Mouse (Mus musculus): ENCODE measurements around the gene Triobp.
A peak's percentile ranks its signal among the peaks of the same experiment; 100 is the strongest.

Triobp gene

GRCm38 (mm10) chr15:78926021-78926919 lies 21.3 kb upstream of the Triobp start, which contains the start of gene Lgals1:
Gene Lgals1 (plus strand): TSS chr15:78926725.
- DNase-seq = peak; percentile 46

GRCm38 (mm10) chr15:78927021-78927787 lies 20.3 kb upstream of the Triobp start:
- no peak for DNase-seq

- DNase-seq = peak; percentile 69
Measured at GRCm38 (mm10) chr15:78927788-78928457, 19.6 kb upstream of the Triobp start.

DNA sequence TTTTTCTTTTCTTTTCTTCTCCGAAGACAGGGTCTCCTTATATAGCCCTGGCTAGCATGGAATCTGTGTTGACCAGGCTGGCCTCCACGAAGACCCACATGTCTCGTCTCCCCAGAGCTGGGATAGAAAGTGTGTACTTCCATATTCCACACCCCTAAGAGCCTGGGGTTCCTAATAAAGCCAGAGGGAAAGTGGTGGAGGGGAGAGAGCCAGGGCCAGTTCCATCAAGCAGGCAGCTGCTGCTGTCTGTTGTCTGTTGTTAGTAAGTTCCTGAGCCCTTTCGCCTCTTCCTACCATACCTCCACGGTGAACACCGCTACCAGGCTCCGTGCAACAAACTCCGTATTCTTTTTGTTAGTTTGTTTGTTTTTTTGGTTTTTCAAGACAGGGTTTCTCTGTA lies 19.0 kb upstream of the Triobp start:
- no peak for DNase-seq

DNA sequence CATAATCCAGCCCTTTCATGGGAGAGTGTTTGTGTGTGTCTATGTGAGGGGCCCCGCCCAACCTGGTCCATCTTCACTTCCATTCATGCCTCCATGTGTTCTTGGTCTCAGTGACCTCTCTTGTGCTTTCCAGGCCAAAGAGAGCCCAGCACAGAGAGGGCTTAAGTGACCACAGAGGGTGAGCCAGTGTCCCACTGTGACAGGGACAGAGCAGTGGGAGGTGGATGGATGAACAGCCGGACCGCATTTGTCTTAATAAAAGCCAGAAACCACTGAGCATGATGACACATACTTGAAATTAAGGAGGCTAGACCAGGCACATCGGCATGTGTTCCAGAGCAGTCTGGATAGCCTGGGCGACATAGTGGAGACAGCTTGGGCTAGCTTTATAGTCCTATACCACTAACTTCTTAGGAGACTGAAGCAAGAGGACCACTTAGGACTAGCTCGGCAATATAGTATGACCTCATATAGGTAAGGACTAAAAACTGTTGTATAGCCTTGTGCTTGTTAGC lies 17.3 kb upstream of the Triobp start:
- no peak for DNase-seq

DNA sequence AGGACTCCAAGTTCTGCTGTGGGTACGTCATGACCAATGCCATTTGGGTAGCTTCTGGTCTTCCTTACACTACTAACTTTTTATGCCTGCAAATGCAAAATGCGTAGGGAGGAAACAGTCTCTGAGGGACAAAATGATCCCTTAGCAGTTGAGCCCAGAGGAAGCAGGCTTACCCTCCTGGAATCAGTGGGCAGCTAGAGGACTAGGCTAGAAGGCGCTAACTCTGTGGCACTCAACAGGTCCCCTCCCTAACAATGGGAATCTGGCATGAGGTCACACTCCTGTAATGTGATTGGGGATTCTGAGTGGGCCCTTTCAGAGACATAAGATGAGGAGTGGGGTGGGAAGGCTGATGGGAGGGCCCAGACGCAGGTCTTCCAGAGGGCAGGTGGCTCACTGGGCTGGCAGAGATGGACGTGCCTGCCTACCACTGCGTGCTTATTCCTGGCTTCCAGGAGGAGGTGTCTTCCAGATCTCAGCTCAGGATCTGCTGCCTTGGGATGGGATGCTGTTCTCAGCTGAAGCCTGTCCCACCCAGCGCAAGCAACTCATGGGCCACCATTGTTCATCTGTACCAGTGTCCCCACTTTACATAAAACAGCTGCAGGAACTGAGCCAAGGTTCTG lies 16.6 kb upstream of the Triobp start:
- DNase-seq = no peak

DNA sequence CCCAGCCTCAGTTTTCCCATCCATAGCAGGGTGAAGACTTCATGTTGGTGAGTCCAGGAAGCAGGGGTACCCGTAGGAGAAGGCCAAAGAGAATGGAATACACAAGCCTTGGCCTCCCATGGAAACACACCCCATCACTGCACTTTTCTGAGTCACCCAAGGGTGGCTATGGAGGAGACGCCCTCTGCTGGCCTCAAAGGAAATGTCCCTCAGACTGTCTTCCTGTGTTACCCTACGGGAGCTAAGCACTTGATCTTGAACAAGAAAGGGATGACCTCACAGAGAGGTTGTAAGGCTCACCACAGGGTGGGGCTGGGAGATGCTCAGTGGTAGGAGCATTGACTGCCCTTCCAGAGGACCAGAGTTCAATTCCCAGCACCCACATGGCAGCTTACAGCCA lies 15.9 kb upstream of the Triobp start:
- DNase-seq = no peak

DNA sequence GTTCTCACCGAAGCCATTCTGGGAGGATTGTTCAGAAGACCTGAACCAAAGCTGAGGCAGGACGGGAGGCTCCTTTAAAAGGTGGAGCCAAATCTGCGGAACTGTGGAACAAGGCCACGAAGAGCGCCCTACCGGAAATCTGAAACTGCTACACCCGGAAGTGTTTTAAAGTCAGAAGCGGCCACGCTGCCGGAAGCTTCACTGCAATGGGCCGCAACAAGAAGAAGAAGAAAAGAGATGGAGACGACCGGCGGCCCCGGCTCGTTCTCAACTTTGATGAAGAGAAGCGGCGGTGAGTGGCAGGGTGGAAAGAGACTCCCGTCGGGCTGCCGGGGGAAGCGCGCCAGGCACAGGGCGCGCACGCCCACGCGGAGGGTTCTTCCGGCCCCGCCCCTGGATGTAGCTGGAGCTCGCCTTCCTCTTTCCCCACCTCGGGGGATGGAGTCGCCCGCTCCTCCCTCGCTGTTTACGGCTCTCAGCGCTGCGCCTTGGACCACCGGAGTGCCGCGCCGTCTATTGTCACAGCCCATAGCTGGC lies 12.7 kb upstream of the Triobp start, which contains the start of gene Nol12:
Gene Nol12 (plus strand): TSS at position 150 of the 537 bp plus-strand sequence.
- peak; percentile 88 for DNase-seq

GRCm38 (mm10) chr15:78936403-78936802 lies 11.1 kb upstream of the Triobp start:
- DNase-seq = no peak

DNA sequence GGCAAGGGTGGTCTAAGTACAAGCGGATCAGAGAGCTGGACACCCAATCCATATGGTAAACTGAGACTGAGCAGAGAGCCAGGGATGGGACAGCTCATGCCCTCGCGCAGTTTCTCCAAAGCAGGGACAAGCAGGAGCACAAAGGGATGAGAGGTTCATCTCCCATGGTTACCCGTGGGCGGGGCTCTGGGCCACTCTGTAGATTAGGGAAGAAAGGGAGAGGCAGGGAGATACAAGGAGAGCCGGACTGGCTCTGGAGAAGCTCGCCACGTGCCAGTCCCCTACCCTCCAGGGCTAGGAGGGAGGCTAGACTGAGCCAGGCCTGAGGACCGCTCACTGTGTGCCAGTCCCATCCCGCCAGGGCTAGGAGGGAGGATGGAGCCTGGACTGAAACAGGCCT lies 10.2 kb upstream of the Triobp start:
- no peak for DNase-seq

DNA sequence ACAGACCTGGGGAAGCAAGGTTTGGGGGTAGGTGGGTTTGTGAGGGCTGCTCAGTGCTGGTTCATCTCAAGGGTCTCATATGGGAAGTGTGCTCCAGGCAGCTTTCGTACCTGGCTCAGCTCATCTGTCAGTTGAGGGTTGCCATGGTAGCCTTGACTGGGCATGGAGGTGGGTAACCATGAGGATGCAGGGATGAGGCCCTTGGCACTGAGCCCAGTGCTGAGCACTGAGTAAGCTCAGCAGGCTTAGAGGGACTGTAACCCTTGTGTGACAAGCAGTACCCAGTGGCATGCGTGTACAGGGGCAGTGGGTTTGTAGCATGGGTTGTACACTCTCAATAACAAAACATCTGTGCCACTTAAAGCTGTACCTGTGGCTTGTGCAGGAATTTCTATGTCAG lies 9.6 kb upstream of the Triobp start:
- no peak for DNase-seq

- DNase-seq = no peak
Measured at GRCm38 (mm10) chr15:78940325-78940724, 7.2 kb upstream of the Triobp start.

- DNase-seq = peak; percentile 77
Measured at GRCm38 (mm10) chr15:78942663-78943062, 4.9 kb upstream of the Triobp start.

GRCm38 (mm10) chr15:78946232-78946631 lies 1.3 kb upstream of the Triobp start:
- DNase-seq = no peak

GRCm38 (mm10) chr15:78948152-78948725 lies 715 bp downstream of the Triobp start:
- DNase-seq = no peak

- no peak for DNase-seq
Measured at GRCm38 (mm10) chr15:78948883-78949282, 1.4 kb downstream of the Triobp start.

- no peak for DNase-seq
Measured at GRCm38 (mm10) chr15:78955663-78956062, 8.1 kb downstream of the Triobp start.

DNA sequence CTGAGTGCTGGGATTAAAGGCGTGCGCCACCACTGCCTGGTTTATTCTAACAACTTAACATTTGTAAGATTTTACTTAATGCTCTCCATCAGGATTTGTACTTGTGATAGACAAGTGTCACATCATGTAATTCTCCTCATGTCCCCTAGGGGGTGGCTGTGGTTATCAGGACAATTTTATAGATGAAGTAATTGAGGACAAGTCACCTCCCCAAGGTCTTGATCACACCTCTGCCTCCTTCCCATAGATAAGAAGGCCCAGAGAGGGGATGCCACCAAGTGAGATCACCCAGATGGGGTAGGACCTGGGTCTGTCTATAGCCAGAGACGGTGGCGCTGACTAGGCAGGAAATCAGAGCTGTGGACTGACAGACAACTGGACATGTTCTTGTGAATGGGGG lies 8.8 kb downstream of the Triobp start:
- no peak for DNase-seq

- no peak for DNase-seq
Measured at GRCm38 (mm10) chr15:78957021-78957420, 9.5 kb downstream of the Triobp start.

GRCm38 (mm10) chr15:78959537-78959936 lies 12.0 kb downstream of the Triobp start:
- no peak for DNase-seq

GRCm38 (mm10) chr15:78960088-78960487 lies 12.6 kb downstream of the Triobp start:
- no peak for DNase-seq

DNA sequence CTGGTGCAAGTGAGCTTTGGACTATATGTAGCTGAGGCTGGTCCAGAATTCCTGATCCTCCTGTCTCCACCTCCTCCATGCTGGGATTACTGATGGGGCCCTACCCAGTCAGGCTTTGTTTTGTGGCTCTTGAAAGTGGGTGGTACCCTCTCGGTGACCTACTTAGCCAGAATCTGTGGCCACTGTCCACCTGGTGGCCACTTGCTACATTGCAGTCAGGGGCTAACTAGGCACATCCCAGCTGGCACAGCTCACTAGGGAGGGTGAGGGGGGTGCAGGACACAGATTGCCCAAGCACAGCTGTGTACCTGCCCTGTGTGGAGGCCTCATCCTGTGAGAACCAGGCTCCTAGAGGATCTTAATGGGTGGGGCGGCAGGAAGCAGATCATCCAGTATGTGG lies 15.4 kb downstream of the Triobp start:
- peak; percentile 26 for DNase-seq
